Mouse (Mus musculus) left cerebral cortex, postnatal 10 days (tissue): ENCODE measurements around the gene Ufc1. TPM values are rescaled to one million over a fixed set of nuclear protein-coding genes. Genes with fewer than 3 reads are reported as not detected.
"Not testable (repeated sequence)": the region's sequence is repeated elsewhere in the genome, so short reads cannot be mapped to it uniquely, and the experiment has no call there.

ENCODE experiments used
- DNase-seq, 2 experiments: peaks; one replicate each; pipeline ENCODE4 v3.0.0; 2021 to 2022; ENCODE audit warnings: low spot score in 2 of 2, mixed read lengths in 1 of 2; ENCODE audit errors: extremely low spot score in 1 of 2
- intact Hi-C: fragments of 180-260 bp; cut with DNase I; formaldehyde crosslinking; loops from one replicate; pipeline ENCODE4 v1.15.1; 2025
- total RNA-seq, 2 experiments: library from RNA; stranded (reverse); gene quantifications; 2 replicates each; pipeline ENCODE4 v1.2.3; 2021

The Ufc1 gene
- 100 to 1,000 TPM; 110 to 114 TPM for total RNA-seq

DNA sequence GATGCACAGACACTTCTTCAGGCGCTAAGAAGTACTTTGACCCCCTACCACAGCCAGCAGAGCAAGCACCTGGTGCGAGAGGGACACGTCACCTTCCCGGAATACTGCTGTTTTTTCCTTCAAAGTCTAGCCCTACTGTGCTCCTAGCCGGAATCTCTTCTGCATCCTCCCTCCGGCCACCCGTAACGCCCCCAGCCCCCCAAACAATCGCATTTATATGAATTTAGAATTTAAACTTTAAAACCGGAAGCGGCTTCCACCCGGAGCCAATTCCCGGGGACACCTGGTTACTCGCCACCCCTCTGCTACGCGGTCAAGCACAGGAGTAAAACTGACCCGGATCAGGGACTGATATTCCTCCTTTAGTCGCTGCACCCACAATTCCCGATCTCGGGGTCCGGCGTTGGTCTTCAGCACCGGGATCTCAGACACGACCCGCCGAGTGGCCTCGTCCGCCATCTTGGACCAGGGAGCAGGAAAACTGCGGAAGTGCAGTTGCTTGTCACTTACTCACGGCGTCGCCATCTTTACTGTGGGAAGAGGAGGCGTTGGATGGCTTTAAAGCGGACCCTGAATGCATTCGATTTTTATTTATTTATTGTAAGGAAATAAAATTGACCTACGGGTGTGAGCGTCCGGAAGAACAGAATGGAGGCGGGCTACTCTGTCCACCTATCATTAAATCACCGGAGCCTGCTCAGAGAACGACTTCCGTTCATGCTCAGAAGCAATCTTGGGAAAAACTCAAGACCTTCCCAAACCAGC, at the start of gene Ufc1:
TSS of gene Ufc1 (minus strand) at position 727 of the 765 bp plus-strand sequence.
- peak; percentile 78 to 87 for DNase-seq
- intact Hi-C loops: loop anchor here (2.0 kb wide), 1 partner anchor 34 kb away; the partner anchor contains the start of gene Dedd

DNA sequence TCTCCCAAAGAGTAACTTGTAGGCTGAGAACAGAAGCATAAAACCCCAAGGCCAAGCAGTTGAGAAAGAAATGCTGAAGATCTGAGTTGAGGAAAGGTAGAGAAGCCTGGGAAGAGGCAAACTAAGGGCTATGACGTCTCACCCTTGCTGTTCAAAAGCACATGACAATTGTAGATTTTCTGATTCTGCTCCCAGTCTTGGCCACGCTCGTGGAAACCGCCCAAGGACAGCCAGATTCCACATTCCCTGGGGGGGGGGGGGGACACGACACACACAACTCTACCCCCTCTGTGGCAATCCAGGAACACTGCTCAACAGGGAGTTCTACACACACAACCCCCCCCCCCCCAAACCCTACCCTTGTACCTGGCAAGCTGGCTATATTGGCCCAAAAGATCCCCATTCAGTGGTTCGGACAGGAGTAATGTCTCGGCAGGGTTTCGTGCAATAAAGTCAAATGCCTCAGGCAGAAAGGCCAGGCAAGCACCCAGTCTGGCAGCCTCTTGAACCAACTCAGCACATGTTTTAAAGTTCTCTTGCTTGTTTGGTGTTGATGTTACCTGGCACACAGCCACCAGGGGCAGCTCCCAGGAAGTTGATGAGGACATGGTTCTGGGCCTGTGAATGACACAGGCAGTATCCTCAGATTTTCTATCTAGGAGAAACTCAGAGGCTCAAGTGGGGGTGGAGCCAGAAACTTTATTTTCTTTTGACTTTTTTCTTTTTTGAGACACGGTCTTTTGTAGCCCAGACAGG, 49.3 kb upstream of the Ufc1 start:
- peak in 1 of 2 experiments; percentile 58 for DNase-seq
- intact Hi-C loops: no loop called here

DNA sequence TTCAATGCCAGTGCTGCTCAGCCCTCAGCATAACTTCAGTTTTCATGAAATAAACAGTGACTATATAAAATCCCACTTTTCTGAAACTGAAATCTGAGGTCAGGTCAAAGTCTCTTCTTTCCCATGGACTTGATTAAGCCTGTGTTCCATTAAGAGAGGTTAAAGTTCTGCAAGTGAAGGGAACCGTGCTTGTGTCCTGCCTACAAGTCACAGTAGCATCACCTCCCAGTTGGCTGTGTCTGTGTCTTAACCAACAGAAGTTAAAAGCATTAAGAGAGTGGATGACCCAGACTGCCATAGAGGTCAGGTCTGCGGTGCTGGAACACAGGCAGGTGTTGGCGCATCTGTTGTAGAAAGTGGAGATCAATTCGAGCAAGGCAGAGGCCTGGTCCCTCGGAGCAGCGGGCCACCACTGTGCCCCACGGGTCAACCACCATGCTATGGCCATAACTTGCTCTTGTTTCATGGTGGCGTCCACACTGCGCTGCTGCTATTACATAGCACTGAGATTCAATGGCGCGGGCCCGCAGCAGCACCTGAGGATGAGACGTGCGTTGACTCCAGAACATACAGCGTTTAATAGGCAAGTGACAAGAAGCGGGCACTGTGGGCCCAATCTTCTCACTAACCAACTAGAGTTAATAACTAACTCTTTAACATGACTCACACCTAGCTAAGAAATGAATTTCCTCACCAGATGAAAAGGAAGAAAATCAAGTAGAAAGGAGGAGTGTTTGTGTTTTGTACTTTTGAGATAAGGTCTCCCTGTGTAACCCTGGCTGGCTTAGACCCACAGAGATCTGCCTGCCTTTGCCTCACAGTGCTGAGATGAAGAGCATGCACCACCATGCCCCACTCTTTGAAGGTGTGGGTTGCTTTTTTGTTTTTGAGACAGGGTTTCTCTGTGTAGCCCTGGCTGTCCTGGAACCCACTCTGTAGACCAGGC, 47.7 kb upstream of the Ufc1 start:
- DNase-seq: no peak
- intact Hi-C loops: no loop called here

DNA sequence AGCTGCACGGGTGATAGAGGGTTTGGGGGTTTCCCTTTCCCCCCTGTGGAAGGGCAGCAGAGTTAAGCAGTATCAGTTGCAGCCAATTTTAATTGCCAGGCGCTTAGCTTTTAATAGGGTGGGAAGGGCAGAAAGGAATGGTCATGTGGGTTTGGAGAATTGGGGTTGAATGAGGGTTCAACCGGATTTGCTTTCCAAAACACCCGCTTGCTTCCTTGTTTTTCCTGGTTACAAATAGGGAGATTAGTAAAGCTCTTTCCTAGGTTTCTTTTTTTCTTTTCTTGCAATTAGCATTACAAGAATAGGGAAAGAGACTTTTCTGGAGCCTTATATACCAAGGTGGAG, 35.4 kb upstream of the Ufc1 start:
- intact Hi-C loops: no loop called here
- DNase-seq: no peak

DNA sequence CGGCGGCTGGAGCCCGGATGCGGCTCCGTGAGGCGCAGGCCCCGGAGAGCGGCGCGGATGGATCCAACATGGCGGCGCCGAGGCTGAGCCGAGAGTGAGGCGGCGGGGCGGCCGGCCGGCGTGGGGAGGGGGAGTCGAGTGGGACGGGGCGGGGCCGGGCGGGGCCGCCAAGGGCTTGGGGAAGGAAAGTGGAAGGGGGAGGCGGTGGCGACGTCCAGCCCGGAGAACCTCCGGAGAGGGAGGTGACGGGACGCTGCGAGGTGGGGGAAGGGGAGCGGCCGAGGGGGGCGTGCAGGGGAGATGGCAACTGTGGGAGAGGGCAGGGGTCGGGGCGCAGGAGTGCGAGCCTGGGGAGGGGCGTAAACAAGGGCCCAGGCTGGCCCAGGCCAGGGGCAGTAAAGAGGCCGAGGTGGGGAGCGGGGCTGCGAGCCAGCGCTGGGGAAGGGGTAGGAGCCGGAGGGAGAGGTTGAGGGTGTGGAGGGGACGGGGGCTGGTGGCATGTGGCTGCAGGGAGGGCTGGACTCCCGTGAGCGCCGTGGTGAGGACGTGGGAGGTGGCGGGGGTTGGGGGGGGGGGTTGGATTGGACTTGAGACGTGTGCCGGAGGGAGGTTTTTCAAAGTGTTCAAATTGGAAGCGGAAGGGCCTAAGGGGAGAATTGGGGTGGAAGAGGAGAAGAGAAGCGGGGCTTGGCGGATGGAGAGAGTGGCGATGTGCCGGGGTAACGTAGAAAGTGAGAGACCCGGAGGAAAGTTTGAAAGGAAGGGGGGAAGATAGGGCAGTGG, 34.8 kb upstream of the Ufc1 start:
- intact Hi-C loops: loop anchor here (2.0 kb wide), 1 partner anchor 35 kb away; the partner anchor contains the start of gene Ufc1
- peak; percentile 33 to 91 for DNase-seq

DNA sequence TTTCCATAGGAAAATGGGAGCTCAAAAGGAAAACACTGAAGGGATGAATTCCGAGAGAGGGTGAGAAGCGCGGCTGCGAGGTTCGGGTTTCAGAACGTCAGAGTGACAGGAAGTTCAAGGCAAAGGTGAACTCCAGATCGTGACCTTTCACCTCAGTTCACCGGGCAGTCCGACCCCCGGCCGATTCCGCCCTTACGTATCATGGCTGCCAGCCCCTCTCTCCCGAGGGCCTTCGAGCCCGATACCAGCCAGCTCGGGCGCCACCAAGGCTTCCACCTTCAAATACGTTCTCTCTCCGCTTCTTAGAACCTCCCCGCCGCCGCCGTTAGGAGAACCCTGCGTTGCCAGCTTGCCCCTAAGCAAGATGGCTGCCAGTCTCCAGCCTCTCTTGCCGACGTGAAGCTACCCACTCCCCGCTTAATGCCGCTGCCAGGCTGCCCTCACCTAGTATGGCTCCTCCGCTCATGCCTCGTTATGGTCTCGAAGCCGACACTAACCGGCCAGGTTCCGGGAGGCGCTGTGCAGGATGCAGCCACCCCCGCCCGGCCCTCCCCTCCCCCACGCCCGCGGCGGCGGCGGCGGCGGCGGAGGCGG, 34.1 kb upstream of the Ufc1 start, which contains the start of gene Dedd:
TSS of gene Dedd (plus strand) at position 307 of the 594 bp plus-strand sequence.
- peak; percentile 95 for DNase-seq
- intact Hi-C loops: loop anchor here (2.0 kb wide), 1 partner anchor 34 kb away; the partner anchor contains the start of gene Ufc1

DNA sequence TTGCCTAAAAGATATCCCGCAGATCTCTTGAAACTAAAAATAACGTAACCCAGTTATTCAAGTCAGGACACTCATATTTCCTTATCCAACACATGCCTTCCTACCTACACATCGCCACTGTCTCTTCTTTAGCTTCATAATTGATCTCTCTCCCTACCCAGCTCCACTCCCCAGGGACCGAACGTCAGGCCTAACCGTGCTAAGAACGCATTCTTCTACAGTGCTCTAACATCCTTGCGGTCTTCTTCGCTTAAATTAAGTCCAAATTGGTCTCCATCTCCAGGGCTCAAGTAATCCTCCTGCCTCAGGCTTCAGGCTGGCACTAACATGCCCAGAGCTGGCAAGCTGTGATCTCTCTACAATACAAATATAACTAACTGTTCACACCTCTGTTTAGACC, 33.4 kb upstream of the Ufc1 start:
- DNase-seq: no peak
- intact Hi-C loops: loop anchor here (2.0 kb wide), 1 partner anchor 33 kb away; the partner anchor contains the start of gene Ufc1

DNA sequence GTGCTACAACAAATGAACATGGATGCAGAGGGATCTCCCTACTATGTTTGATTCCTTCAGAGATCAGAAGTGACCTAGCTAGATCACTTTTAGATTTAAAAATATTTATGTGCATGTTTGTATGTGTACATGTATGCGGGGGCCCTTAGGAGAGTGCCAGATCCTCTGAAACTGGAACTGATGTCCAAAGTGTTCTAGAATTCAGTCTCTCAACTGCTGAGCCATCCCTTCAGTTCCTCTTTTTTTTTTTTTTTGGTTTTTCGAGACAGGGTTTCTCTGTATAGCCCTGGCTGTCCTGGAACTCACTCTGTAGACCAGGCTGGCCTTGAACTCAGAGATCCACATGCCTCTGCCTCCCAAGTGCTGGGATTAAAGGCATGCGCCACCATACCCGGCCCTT, 31.8 kb upstream of the Ufc1 start:
- DNase-seq, intact Hi-C loops: not testable (repeated sequence)

DNA sequence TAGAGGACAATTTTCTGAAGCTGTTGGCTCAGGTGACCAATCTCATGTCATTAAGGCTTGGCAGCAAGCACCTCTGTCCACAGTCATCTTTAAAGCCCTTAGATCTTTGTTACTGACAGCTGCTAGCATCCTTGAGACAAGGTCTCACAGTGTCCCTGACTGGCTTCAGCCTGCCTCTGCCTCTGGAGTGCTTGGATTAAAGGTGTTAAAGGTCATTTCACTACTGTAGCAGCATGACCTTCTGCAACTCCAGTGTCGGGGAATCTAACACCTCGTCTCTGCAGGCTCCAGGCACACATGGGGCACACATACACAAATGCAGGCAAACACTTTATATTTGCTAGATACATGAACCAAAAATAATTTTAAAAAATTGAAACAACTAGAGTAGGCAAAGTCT, 30.7 kb upstream of the Ufc1 start:
- intact Hi-C loops: no loop called here
- DNase-seq: no peak

DNA sequence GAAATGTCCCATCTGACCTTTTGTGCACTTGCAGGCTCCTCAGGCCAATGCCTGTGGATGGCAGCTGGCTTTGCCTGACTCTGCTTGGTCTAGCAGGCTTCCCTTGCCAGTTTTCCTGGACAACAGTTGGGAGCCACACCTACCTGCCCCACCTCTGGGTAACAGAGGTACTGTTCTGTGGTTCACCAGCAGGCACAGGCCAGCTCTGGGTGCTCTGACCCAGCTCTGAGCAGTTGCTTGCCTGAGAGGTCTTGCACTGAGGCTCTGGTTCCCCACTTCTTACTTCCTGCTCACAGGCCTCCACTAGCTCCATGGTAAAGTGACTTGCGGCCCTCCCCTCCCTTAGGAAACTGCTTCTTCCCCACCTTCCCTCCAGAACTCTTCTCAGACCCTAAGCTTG, 27.2 kb upstream of the Ufc1 start:
- intact Hi-C loops: loop anchor here (5.0 kb wide), 1 partner anchor 35 kb away; no protein-coding TSS in a partner anchor
- DNase-seq: no peak

DNA sequence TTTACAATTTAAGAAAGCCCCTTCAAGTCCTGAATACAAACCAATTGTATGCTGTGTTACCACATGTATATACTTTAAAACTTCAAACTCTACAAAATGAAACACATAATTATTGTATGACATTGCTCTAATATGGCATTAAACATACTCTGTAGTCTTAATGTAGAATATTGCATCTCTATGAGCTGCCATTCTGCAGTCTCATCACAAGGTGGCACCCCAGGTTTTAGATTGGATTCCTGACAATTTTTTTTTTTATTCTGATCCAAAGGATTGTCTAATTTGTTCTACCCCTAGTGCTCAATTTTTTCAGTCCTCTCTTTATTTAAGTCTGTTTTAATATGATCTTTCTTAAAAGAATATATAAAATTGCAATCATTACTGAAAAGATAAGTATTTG, 26.6 kb upstream of the Ufc1 start:
- intact Hi-C loops: loop anchor here (5.0 kb wide), 1 partner anchor 36 kb away; no protein-coding TSS in a partner anchor
- no peak for DNase-seq

DNA sequence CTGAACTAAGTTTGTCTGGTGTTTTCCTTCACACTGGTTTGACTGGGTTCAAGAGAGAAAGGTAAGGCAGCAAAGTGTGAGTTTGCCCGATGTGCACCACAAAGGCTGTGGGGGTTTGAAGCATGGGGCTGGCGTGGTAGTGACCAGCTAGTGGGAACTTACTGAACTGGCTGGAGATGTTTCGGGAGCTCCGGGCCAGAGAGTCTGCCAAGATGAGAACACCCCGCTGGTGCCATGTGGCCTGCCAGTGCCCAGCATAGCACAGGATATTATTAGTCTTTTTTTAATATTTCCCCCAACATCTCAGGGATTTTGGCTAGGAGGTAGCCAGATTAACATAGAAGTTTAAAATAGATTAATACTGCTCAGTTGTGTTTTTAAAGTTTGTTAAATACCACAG, 25.3 kb upstream of the Ufc1 start:
- DNase-seq: no peak
- intact Hi-C loops: loop anchor here (5.0 kb wide), 1 partner anchor 37 kb away; no protein-coding TSS in a partner anchor

DNA sequence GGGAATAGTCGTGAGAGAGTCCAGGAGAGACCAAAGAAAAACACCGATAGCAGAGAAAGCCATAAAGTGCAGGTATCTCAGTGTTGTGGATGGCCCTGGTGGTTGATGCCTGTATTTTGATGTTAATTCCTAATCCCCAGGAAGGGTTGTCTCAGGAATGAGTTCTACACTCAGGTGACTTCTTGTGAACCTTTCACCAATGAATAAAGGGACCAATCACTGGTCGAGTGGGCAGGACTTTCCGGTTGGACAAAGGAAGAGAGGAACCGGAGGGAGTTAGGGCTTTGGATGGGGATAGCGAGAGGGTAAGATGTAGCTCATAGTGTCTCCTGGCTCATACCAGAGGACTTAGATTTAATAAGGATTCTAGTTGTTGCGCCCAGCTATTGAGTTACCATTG, 24.9 kb upstream of the Ufc1 start:
- intact Hi-C loops: loop anchor here (5.0 kb wide), 1 partner anchor 38 kb away; no protein-coding TSS in a partner anchor
- no peak for DNase-seq

DNA sequence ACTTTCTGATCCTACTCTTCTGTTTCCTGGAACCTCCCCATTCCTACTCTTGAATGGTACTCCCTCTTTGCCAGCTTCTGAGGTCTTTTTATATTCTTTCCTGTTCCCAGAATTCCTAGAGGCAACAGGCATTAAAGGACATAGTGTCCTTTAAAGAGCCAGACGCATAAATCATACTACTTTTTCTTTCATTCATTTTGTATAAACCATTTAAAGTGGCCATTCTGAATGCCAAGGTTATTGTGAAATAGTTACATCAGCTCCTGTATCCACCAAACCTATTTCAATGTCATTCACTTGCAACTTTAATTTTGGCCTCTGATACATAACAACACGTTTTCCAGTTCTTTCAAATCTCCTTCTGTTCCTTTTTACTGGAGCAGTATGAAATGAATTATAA, 14.5 kb upstream of the Ufc1 start:
- intact Hi-C loops: no loop called here
- no peak for DNase-seq

DNA sequence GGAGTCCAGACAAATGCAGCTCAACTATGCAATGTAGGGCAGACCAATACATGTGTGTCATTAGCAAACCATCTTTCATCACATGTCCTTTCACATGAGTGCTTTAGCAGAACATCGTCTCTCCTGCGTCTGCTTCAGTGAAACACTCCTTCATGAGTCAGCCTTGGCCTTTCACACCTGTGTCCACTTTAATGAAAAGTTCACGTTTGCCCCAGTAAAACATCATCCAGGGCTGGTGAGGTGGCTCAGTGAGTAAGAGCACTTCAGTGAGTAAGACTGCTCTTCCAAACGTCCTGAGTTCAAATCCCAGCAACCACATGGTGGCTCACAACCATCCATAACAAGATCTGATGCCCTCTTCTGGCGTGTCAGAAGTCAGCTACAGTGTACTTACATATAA, 11.3 kb upstream of the Ufc1 start:
- DNase-seq, intact Hi-C loops: not testable (repeated sequence)

DNA sequence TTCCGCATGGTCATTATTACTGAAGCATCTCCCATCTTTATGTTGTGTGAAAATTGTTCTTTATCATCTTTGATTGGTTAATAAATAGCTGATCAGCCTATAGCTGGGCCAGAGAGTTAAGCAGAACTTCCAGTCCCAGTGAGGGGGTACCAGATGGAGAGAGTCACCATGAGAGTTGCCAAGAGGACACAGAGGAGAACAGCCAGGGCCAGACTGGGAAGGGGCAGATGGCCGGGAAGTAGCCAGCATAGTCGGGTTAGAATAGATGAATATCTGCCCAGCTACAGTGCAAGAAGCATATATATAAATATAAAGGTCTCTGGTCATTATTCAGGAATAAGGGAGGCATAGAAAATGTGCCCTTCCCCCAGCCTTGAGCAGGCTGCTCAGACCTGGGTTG, 3.4 kb upstream of the Ufc1 start:
- DNase-seq: no peak
- intact Hi-C loops: no loop called here

DNA sequence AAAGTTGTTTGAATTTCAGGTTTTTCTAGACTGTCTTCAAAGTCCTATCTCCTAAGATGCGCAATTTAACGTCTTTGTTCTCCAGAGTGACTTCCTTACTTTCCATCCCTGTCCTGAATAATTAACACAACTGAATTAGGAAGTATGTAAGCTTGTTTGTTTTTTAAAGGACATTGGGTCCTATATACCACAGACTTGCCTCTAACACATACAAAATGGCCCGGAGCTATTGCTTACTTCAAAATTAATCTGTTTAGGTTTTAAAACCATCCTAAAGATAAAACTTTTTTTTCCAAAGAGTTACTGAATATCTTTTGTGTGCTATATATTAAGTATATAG, 209 bp upstream of the Ufc1 start:
- no peak for DNase-seq
- intact Hi-C loops: loop anchor here (2.0 kb wide), 1 partner anchor 34 kb away; the partner anchor contains the start of gene Dedd

DNA sequence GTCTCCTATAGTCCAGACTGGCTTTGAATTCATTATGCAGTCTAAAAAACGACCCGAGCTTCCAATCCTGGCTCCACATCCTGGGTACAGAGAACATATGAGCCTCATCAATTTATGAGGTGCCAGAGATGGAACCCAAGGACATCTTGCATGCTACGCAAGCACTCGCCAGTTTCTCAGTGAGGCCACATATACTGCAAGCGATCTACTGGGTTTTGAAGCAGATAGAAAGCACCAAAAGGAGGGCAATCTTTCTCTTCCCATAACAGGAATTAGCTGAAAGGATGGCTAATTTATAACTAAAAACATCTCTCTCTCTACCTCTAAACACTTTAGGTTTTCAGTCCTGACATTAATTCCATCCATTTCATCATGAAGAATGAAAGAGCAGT, 922 bp downstream of the Ufc1 start:
- no peak for DNase-seq
- intact Hi-C loops: loop anchor here (2.0 kb wide), 1 partner anchor 35 kb away; the partner anchor contains the start of gene Dedd
